Mouse (Mus musculus): ENCODE results near the gene Cacul1. TPM values are rescaled to one million over a fixed set of nuclear protein-coding genes. Genes with fewer than 3 reads are reported as not detected.

Cacul1 gene
- total RNA-seq, 2 experiments from 2014 or later: 45.6 to 54.5 TPM

Small RNAs within 50 kb of the gene (microRNA-seq; reads per million reads assigned to microRNA genes)
- gene Gm25238: not detected

Other genes starting within 250 kb of the Cacul1 start
- not detected for gene Prlhr, start 112.7 kb downstream of the Cacul1 start, total RNA-seq (2021)
- 10 to 100 TPM; 22.3 to 23.4 TPM for gene Nanos1, start 175.0 kb upstream of the Cacul1 start, total RNA-seq (2021)
- 100 to 1,000 TPM in 1 of 2 experiments, 10 to 100 TPM in 1; 78.5 to 102 TPM for gene Eif3a, start 209.6 kb upstream of the Cacul1 start, total RNA-seq (2021)
- gene Fam45a, start 230.6 kb upstream of the Cacul1 start, total RNA-seq (2021): 10 to 100 TPM; 38.0 to 47.4 TPM